Mouse (Mus musculus) layer of hippocampus, adult 18-20 months (tissue): ENCODE results near the gene Gm2564. TPM values are rescaled to one million over a fixed set of nuclear protein-coding genes. Genes with fewer than 3 reads are reported as not detected.
"Not testable (repeated sequence)": the region's sequence is repeated elsewhere in the genome, so short reads cannot be mapped to it uniquely, and the experiment has no call there.

Experiments
- DNase-seq, 2 experiments: peaks; one replicate each; pipeline ENCODE4 v3.0.0; 2022; ENCODE audit warnings: low spot score in 2 of 2
- long read RNA-seq: library from polyadenylated mRNA; stranded (forward); transcript quantifications from one replicate; pipeline ENCODE4 v2.0.0, GENCODE M21; 2021
- total RNA-seq, 2 experiments: library from RNA; stranded (reverse); gene quantifications; 2 replicates each; pipeline ENCODE4 v1.2.3; 2021

Gm2564 gene
- total RNA-seq = 10 to 100 TPM in 1 of 2 experiments, 1 to 10 TPM in 1; 10.0 to 11.6 TPM
- long read RNA-seq = 0 reads

DNA sequence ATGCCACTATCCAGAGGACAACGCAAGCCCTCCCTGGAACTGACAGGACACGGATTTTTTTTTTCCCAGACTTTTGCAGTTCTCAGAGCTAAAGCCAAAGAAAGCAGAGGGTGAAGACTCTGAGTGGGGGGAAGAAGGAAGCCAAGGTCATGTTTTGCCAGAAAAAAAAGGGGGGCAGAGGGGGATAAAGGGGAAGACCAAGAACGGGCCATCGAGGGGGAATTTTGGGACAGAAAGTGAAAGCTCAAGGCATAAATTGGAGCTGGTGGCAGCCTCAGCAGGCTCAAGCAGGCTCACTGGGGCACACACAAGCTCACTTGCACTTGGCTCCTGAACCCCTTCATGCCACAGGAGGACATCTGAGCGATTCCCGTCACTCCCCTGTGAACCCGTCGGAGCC, at the start of gene Gm2564:
TSS of gene Gm2564 (plus strand) at position 301 of the 400 bp plus-strand sequence.
- DNase-seq = not testable (repeated sequence)

DNA sequence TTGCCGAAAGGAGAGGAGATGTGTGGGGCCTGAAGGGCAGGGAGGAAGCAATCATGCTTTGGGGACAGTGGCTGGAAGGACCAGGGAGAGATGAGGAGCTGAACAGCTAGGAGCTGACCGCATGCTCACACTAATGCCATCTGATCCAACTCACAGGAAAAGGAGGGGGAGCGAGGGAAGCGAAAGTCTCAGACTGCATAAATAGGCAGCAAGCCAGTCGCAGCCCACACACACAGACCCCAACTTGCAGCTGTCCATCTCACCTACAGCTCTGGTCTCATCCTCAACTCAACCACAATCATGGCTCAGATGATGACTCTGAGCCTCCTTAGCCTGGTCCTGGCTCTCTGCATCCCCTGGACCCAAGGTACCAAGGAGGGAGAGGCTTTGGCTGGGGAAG, 17.6 kb upstream of the Gm2564 start, which contains the start of gene Gm10591:
TSS of gene Gm10591 (plus strand) at position 301 of the 400 bp plus-strand sequence.
- DNase-seq = not testable (repeated sequence)

DNA sequence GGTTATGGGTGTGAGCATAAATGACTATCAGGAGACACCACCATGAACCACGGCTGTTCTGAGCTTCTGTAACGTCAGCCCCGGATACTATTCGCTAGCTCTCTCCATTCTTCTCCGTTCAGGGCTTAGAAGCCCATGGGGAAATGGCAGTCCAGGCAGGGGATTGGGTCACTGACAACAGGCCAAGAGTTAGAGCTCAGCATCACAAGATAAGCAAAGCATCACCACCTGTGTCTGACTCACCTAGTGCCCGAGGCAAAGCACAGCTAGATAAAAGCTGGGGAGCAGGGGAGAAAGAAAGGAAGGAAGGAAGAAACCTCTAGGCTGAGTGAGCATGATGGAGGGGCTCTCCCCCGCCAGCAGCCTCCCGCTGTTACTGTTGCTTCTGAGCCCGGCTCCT, 25.4 kb downstream of the Gm2564 start, which contains the start of gene Ccl27b:
TSS of gene Ccl27b (plus strand) at position 301 of the 400 bp plus-strand sequence.
- DNase-seq = not testable (repeated sequence)

DNA sequence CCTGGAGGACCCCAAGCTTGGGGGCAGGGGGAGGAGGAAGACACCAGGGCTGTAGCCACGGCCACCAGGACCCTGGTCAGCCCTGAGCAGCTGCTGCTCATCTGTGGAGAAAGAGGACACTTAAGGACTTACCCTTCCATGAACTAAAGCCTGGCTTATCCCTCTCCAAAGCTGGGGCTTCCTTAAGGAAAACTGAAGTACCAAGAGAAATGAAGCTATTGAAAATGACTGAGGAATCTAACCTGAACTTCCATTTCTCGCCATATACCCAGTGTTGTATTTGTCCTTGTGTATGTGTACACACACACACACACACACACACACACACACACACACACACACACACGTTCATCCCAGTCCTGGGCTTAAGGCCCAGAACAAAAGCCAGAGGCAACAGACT, 32.3 kb downstream of the Gm2564 start, which contains the start of gene Il11ra2:
TSS of gene Il11ra2 (minus strand) at position 101 of the 400 bp plus-strand sequence.
- not testable (repeated sequence) for DNase-seq

DNA sequence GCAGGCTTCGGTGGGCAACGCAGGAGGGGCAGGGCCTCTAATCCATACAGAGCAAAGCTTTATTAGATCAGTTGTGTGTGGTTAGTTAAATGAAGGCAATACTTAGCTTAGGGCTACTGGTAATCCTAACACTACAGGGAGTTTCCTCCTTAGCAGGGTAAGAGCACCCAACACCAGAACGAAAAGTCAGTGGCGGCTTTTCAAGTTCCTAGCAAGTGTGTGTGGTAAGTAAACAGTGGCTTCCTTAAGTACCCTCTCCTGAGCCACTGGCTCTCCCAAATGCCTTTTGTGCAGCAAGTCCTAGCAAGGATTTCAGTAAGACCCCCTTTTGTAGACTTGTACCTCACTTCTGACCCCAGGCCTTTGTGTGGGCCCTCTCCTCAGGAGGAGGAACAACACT, 45.9 kb downstream of the Gm2564 start:
- not testable (repeated sequence) for DNase-seq

DNA sequence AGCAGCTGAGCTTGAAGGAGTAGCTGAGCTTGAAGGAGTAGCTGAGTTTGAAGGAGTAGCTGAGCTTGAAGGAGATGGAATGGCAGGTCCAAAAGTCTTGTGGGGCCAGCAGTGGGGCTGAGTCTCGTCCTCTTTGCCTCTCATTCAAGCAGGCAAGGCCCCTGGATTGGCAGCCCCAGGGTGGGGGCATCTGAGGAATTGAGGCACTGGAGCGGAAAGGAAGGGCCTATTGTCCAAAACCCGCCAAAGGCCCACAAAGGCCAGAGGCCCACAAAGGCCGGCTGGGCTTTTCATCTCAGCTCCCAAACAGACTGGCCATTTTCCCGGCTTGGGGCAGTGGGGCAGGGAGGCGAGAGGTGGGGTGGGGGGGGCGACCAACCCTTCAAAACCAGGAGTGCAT, 49.8 kb downstream of the Gm2564 start:
- not testable (repeated sequence) for DNase-seq

DNA sequence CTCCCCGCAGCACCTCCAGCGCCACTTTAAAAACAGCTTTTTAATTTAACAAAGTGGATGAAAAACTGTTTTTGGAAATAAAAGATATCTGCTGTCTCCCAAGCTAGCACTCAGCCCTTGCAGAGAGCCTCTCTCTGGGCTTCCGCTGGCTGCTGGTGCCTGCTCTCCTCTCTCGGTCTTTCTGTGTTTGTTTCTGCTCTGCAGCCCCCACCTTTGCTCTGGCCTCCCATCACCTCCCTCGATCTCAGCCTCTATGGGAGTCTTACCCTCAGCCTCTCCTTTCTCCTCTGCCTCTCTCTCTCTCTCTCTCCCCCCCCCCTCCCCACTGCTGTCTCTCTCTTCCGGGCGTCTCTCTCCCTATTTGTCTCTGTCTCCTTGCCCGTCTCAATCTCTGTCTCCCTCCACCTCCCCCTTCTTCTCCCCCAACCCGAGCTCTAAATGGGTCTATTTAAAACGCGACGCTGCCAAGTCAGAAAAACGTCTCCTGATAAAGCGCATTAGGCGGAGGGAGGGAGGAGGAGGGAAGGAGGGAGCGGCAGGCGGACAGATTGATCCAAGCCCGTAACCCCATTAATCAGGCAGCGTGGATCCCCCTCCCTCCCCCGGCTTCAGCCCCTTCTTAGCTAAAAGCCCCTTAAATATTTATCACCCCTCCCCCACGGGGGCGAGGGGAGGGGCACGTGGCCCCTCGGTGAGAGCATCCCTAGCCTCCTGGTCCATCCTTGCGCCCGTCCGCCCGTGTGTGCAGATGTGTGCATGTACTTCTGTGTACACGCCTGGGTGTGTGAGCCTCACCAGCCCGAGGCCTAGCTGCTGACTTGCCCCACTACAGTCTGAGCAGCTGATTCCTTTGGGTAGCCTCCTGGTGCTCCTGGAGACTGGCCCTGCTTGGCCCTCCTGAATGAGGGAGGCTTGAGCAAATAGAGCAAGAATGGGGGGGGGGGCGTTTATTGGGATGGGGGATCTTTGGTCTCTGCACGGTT, 51.1 kb downstream of the Gm2564 start:
- DNase-seq = not testable (repeated sequence)

Other genes with a start within 250 kb of the Gm2564 start
- not detected for gene Gm21586, start 190.3 kb upstream of the Gm2564 start, total RNA-seq
- gene Gm2163, start 163.0 kb upstream of the Gm2564 start, total RNA-seq = 1 to 10 TPM; 1.6 to 2.3 TPM
- not detected for gene Fam205a2, start 101.5 kb upstream of the Gm2564 start, total RNA-seq
- not detected for gene Gm10591, start 17.5 kb upstream of the Gm2564 start, total RNA-seq
- 1 to 10 TPM in 1 of 2 experiments, under 1 TPM in 1; 0.89 to 2.4 TPM for gene Ccl27b, start 25.5 kb downstream of the Gm2564 start, total RNA-seq
- gene Il11ra2, start 32.2 kb downstream of the Gm2564 start, total RNA-seq = under 1 TPM in 1 of 2 experiments, not detected in 1; 0.32 TPM
- gene 4930578G10Rik, start 105.8 kb downstream of the Gm2564 start, total RNA-seq = 1 to 10 TPM in 1 of 2 experiments, under 1 TPM in 1; 0.99 to 1.3 TPM
- under 1 TPM in 1 of 2 experiments, not detected in 1; 0.82 TPM for gene Ccl19, start 126.9 kb downstream of the Gm2564 start, total RNA-seq
- gene Ccl21a, start 144.3 kb downstream of the Gm2564 start, total RNA-seq = not detected
- under 1 TPM in 1 of 2 experiments, not detected in 1; 0.10 TPM for gene Fam205a1, start 224.2 kb downstream of the Gm2564 start, total RNA-seq
- gene Gm12394, start 227.1 kb downstream of the Gm2564 start, total RNA-seq = 1 to 10 TPM in 1 of 2 experiments, under 1 TPM in 1; 0.68 to 1.0 TPM
- under 1 TPM; 0.30 to 0.52 TPM for gene Fam205c, start 244.5 kb downstream of the Gm2564 start, total RNA-seq